8 mouse cellular contexts compared by ENCODE assay signal in the genomic region with DNA sequence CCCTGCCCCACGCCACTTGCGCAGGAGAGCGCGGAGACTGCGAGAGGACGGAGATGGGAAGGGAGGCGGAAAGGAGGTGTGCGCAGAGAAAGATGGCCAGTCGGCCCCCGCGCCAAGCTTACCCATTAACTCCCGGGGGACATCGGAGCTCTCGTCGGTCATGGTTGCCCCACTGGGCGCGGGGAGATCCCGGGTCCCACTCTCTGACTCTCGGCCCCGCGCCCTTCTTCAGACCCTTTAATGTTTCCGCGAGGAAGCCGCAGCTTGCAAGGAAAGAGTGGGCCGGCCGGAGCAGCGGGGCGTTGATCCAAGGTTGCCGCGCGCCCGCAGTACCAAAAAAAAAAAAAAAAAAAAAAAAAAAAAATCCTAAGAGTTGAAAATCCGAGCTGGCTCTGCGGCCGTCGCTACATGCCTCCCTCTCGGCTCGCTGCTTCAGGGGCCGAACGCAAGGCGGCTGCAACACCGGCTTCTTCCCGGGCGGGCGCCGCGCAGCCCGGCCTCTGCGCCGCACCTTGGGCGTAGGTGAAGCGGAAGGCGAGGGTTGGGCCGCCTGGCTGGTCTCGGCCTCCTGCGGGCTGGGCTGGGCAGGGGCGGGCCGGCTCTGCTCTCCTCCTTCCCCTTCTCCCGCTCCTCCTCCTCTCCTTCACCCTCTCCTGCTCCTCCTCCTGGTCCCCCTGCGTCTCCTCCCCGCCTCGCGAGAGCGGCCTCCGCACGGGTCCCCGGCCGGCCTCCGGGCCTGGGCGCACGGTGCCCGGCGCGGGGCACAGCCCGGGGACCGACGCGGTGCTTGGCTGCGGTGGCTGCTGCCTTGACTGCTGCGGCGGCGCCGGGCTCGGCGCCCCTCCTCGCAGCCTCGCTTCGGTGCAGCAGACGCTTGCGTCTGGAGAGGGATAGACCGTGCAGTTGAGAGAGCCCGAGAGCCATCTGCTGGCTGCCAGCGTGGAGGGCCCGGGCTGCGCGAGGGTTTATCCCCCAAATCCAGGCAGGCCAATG. TPM values are rescaled to one million over a fixed set of nuclear protein-coding genes. Genes with fewer than 3 reads are reported as not detected.
DNase-seq lines count a peak whose midpoint lies in the region; ATAC-seq lines count a peak whose summit lies in the region.

Gene Carmil1 (minus strand): TSS at position 357 of the 993 bp plus-strand sequence.

- peak within 1 kb of the TSS; percentile 70 for H3K4me3 ChIP-seq in hindbrain, embryonic 13.5 days

- ATAC-seq in hindbrain, embryonic 13.5 days (ENCODE audit: low FRiP score): peak; percentile 98

- 0 out of 2 replicates have a peak, but pooled peaks cover 6% of the 10 kb centered on the region for H3K27me3 ChIP-seq in hindbrain, embryonic 13.5 days

- H3K9me3 ChIP-seq in hindbrain, embryonic 13.5 days: no peaks in the 10 kb centered on the region

- H3K9ac ChIP-seq in hindbrain, embryonic 13.5 days: peak within 1 kb of the TSS; percentile 90

- H3K27ac ChIP-seq in hindbrain, embryonic 13.5 days: peak within 1 kb of the TSS; percentile 96

- peak; percentile 70 for DNase-seq in MN1 (ENCODE audit: low spot score)
- DNase-seq in cerebellum, adult 9-11 months: peak; percentile 90
- DNase-seq in frontal cortex, postnatal 25 days (ENCODE audit: low spot score in 2 of 2): peak; percentile 73 to 77
- peak; percentile 88 to 90 for DNase-seq in layer of hippocampus, postnatal 36 days
- peak; percentile 86 for DNase-seq in lung, postnatal 25 days (ENCODE audit: low spot score)
- DNase-seq in retina, postnatal 1 day: peak; percentile 92
- DNase-seq in thymus, postnatal 4 days: peak; percentile 87

- peak within 1 kb of the TSS; percentile 90 for H3K4me2 ChIP-seq in hindbrain, embryonic 13.5 days

- peaks cover 28% of the 10 kb centered on the region for H3K4me1 ChIP-seq in hindbrain, embryonic 13.5 days (replicated peaks)

- no peaks in the 10 kb centered on the region for H3K36me3 ChIP-seq in hindbrain, embryonic 13.5 days

- under 1% methylated on average over 85 of the region's 96 CpGs for WGBS in hindbrain, embryonic 13.5 days

RNA-seq across cellular contexts. Expression of gene Carmil1, which starts in this region (rescaled TPM):
- polyA plus RNA-seq in hindbrain, embryonic 13.5 days (2015; fragmentation: Nextera tagmentation; extraction: Ambion mirVana): 27.9 and 28.7 TPM in 2 replicates
- 10 to 100 TPM; 46.4 to 47.3 TPM for total RNA-seq in layer of hippocampus, postnatal 36 days (2021)

Comparison
In these comparisons a context has a peak if more than half of its experiments do, and no peak if none do; other contexts are left out.
1. Peak in every context shown above with its lines: DNase-seq, ATAC-seq, H3K4me3 ChIP-seq and H3K27ac ChIP-seq.